Mouse (Mus musculus) liver, adult (tissue): ENCODE results near the gene Zbtb5.

Experiments
- GATA4 ChIP-seq: IDR thresholded peaks from 2 replicates; pipeline ENCODE4 v1.6.1; 2014; ENCODE audit warnings: mild to moderate bottlenecking, low read length; ENCODE audit not compliant: insufficient replicate concordance

Gene Zbtb5

DNA sequence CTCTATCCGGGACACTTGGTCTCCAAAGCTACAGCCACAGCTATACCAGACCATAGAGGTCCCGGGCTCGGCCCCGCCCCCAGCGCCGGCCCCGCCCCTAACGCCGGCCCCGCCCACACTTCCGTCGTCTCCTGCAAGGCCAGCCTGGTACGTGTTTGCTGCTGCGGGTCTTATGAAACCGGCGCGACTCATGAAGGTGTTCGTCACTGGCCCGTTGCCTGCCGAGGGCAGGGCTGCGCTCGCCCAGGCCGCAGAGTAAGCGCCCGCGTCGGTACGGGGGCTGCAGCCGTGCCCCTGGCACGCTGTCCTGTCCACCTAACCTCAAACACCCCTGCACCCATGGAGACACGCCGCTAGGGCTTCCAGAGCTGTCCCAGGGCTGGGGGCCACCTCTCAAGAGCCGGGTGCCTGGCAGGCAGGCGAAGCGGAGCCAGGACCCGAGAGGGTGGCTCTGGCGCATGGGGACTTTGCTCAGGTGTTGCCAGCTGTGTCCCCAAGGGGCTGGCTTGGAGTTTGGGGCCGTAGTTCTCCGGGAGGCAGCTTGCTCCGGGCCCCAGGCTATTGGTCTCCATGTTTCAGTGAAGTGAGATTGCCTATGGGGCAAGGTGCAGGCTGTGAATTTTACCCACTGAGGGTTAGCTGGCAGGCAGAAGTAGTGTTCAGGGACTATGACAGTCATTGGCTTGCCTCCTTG lies 30.8 kb downstream of the Zbtb5 start, which contains the start of gene Grhpr:
Gene Grhpr, plus strand, starts transcription at position 116 of the 694 bp plus-strand sequence.
- TF ChIP-seq GATA4: no peak

DNA sequence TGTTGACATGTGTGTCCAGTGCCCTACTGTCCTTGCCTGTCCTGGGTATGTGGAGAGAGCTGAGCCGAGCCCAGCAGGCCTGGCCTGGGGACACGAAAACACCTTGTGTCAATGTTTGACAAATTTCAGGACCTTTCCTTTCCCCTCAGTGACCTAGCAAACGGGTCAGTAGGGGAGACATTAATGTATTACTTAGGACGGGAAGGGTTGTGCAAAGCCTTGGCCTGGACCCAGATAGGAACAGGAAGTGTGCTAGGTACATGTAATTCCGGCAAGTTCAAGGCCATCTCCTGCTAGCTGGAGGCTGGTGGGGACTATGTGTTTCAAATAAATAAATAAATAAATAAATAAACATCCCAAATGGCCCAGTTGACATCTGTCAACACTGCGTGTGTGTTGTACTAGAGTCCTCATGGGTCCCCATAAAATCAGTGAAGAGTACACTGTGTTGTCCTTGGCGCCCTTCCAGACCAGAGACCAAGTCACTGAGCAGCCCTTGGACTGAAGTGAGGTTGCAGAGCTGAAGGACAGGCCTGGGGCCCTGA lies 32.3 kb downstream of the Zbtb5 start:
- TF ChIP-seq GATA4: no peak

DNA sequence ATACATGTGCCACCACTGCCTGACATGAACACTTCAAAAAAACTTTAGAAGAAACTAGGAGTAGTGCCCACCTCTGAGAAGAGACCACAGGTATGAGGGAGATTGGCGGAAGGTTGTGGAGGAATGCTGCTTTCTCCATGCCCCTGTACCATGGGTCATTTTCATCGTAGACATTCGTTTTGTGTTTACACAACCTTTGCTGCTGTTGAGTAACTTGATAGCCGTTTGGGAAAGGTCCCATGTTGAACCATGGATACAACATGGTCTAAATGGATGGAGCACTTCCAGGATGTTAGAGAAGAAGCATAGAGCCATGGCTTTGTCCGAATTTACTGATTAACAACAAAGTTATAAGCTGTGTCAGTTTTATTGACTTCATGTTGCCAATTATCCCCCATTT lies 34.0 kb downstream of the Zbtb5 start:
- no peak for TF ChIP-seq GATA4

DNA sequence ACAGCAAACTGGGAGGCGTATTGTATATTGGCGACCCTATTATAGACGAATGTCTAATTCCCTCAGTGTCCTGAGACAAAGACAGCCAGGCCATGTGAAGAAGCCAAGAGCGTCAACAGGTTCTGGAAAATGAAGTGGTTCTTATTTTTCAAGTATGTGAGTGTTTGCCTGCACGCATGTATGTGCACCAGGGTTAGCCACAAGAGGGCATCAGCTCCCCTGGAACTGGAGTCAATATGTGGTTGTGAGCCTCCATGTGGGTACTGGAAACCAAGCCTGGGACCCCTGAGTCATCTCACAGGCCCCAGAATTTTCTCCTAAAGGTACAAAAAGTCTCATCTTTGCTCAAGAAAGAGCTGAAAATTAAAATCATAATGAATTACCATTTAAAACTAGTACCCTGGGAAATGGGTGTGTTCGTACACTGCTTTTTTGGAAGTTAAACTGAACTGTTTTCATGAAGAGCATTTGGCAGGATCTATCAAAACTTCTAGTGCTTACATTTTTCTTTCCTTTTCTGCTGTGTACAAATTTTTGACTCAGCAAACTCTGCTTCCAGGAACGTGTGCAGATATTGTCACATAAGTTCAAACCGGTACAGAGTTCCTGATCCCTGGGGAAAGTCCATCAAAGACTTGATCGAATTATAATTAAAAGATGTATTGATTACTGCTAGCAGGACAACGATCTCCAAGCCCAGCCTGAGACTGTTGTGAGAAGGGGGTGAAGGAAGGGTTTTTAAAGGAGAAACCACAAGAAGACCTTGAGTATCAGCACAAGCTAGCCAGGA lies 35.1 kb downstream of the Zbtb5 start:
- no peak for TF ChIP-seq GATA4

DNA sequence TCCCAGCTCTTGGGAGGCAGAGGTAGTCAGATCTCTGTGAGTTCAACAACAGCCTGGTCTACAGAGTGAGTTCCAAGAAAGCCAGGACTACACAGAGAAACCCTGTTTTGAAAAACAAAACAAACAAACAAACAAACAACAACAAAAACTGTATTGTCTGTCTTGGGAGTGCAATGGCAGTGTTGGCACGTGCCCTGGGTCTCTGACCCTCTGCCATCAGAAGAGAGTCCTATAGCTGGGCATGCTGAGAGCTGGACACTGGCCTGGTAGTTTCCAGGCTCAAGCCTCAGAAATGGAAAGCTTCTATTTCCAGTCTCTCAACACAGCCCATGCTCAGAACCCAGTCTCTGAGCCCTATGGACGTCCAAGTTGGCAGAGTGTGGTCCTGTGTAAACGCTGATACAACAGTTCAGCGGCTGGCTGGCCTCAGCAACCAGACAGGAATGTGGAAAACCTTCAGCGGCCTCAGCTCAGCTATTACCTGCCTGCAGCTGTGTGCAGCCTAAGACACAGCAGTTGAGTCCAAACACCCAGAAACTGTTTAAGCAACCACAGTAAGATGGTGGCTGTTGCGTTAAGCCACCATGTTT lies 36.1 kb downstream of the Zbtb5 start:
- TF ChIP-seq GATA4: no peak

DNA sequence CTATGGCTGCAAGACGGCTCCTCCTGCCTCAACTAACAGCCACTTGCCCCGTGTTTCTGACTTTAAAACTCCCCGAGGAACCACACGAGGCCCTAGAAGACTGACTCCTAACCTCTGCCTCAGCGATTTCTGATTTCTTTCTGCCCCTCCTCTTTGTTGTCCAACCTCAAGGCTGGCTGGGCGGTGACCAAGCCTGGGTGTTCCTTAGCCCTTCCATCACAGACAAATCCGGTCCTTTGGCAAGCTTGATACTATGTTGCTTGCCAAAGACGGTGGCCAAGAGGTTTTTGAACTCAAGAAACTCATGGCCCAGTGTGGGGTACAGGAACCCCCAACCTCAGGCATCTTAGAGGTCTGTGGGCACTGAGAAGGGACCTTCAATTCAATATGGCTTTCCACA lies 37.9 kb downstream of the Zbtb5 start:
- TF ChIP-seq GATA4: no peak

DNA sequence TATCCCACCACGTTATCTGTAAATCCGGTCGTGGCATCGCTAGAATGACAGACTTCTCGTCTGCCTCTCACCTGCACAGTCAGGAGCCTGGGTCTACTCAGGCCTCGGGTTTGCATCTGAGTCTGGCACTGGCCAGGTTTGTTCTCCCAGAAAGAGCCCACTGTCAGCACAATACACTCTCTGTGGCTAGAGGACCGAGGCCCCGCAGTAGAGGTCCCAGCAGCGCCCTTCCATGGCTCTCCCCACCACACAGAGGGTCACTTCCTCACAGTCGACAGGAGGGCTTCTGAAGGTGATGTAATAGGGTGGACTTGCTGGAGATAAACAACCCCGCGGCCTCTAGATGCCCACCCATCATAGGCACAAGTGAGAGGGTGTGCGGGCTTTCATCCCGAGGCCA lies 38.3 kb downstream of the Zbtb5 start:
- TF ChIP-seq GATA4: no peak

DNA sequence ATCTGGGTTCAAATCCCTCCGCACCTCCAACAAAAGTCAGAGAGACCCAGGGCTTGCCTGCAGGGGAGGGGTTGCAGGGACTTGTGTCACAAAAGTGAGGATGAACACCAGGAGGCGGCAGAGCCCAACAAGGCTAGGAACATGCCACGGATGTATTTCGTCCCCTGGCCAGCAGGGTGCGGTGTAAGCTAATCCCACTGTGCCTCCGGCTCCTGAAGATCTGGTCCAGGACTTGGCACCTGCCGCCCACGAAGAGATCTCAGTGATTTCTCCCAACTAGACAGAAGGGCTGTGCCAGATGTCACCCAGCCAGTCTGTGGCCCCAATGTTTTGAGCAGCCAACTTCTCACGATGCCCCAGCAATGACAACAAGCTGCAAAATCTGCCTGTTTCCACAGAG lies 38.8 kb downstream of the Zbtb5 start:
- TF ChIP-seq GATA4: no peak

DNA sequence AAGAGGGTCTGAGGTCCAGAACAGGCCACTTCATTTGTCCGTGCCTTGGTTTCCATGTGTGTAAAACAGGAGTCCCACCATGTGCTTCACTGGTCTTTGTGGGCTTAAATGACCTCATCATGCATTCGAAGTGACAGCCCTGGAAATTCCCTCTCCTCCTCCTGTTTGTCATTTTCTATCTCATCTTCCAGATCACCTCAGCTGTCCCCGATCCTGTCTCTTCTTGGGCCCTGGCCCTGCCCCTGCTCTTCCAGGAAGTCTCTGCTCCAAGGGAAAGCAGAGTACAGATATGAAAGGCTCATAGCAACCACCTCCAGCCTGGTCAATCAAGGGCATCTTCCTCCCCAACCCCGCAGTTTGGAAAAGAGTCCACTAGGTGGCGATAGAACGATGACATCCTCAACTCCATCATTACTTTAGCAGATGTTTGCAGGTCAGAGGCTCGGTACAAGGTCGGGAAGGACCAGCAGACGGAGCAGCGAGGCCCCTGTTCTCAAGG lies 41.6 kb downstream of the Zbtb5 start:
- TF ChIP-seq GATA4: no peak

DNA sequence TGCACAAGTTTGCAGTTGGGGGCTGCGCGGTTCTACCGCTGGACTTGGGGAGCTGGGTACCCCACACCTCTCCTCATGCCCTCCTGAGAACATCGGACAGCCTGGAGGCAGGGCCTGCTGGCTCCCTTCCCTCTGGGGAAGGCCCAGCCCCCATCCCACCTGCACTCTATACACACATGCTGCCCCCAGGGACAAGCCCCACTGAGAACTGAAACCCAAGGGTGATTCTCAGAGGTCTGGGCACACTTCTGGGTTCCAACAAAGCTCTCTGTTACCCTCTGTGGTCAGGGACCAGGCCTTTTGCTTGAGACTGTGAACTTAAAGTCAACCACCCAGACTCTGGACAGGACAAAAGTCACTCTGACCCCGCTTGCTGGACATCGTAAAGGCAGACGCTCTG lies 42.2 kb downstream of the Zbtb5 start:
- no peak for TF ChIP-seq GATA4

DNA sequence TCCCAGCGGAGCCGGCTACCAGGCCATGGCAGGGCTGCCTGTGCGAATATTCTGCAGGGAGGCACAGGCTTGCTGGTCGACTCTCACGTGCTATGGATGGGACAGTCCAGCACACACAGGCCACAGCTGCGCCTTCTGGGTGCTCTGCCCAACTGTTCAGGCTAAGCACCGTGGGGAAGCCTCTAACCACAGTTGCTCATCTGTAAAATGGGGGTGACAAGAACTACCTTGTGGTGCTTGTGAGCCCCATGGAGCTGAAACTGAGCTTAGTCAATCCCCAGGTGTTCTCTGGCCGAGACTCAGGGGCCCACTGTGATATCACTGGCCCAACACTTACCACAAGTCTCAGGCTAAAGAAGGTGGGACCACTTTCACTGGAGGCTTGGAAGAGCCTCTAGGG lies 44.8 kb downstream of the Zbtb5 start:
- no peak for TF ChIP-seq GATA4

DNA sequence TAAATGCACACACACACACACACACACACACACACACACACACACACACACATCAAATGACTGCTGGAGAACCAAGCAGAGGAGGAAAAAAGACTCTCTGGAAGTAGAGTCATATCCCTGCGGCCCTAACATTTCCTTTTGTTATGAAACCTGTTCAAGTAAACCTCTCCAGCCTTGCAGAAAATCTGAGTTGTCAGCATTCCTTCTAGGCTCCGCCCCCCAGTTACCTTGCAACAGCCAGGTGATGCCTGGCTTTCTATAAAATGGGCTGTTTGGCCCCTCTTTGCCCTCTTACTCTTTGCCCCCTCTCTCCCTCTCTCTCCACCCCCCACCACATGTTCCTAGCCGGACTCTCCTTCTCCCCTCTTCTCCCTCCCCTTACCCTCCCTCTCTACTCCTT lies 46.5 kb downstream of the Zbtb5 start:
- TF ChIP-seq GATA4: no peak

DNA sequence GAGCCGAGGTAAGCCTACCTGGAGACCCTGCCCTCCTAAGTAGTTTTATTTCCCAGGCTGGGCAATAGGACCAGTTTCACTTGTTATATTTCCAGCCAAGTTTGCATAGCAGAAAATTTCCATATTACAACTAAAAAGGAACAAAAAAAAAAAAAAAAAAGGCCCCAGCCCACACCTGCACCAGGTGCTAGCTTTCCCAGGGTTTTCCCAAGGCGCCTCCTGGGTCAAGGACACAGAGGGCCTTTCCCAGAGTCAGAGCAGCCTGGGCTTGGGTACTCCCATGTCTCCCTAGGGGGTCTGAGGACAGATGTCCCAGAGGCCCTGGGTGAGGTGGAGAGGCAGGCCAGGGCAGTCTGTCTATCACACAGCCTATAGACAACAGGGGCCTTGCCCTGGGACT lies 47.0 kb downstream of the Zbtb5 start:
- no peak for TF ChIP-seq GATA4

DNA sequence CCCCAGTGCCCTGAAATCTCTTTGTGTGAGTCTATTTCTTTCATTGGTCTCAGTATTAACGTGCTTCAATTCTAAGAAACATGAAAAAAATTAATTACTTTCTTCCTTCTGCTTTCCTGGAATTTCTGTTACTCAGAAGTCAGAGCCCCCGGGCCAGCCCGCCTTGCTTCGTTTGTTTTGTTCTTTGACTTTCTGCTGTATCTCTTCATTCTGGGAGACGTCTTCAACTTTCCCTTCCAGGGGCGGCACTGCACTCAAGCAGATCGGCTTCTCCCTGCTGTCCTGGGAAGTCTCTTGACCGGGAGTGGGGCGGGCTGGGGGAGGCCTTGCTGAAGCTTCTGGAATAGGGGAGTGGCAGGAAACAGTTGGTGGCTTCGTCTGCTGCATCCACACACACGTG lies 49.1 kb downstream of the Zbtb5 start:
- TF ChIP-seq GATA4: no peak

DNA sequence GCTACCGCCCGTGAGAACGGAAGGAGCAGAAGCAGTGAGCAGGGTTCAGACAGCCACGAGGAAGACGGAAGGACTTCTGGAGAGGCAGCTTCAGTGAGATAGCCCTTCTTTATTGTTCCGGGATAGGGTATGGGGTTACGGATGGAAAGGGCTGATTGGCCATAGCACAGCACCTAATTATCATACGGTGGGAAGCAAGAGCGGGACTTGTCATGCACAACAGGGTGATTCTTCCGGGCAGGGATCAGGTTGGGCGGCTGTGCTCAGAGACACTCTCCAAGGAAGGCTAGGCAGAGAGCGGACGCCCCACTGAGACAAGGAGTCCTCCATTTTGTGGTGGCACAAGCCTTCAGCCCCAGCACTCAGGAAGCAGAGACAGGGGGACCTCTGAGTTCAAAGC lies 53.0 kb downstream of the Zbtb5 start:
- TF ChIP-seq GATA4: no peak

DNA sequence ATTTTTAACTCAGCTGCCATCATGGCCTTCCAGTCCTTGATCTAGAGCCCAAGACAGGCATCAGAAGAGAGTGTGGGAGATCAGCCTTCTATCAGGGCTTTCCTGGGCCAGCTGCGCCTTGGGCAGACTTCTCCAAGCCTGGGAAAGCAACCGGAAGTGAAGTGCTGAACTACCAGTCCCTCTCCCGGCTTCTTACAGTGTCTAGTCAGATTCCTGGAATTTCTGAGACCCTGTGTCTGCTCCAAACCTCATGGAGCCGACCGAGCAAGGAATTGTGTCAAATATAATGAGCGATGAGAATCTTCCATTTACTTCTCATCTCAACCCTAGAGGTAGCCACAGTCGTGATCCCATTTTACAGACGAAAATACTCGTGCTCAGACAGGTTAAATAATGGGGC lies 53.4 kb downstream of the Zbtb5 start:
- TF ChIP-seq GATA4: no peak
